Mouse (Mus musculus): Measurements from ENCODE around the gene Gfod1.
A peak's percentile ranks its signal among the peaks of the same experiment; 100 is the strongest.

GRCm38 (mm10) chr13:43317411-43317810 is 13.4 kb upstream of the Gfod1 start:
- TF ChIP-seq POLR2A (IDR thresholded peaks at IDR 0.05; ENCODE audit: insufficient read length, low read depth) = no peak
- TF ChIP-seq USF1 (IDR thresholded peaks at IDR 0.05; ENCODE audit: low read depth) = no peak
- no peak for TF ChIP-seq MAX (IDR thresholded peaks at IDR 0.05; ENCODE audit: low read depth)
- TF ChIP-seq POLR2AphosphoS2 (IDR thresholded peaks at IDR 0.05; ENCODE audit: insufficient read length, low read depth) = no peak
- TF ChIP-seq E2F4 (IDR thresholded peaks at IDR 0.05; ENCODE audit: insufficient read depth) = no peak
- peak in 2 of 3 experiments; percentile 28 to 41 for TF ChIP-seq MYOD1 (IDR thresholded peaks at IDR 0.05; ENCODE audit: control insufficient read depth in 1 of 3, insufficient read length in 2 of 3, low read depth in 2 of 3)

Measured in myocyte (in vitro differentiated cells).